Mouse (Mus musculus) lung, adult 2 months (tissue): Measurements from ENCODE around the gene Ica1.

Source experiments
- CTCF ChIP-seq: fragments of 200-500 bp; IDR thresholded peaks from 2 replicates; pipeline ENCODE4 v1.5.1; 2011; ENCODE audit warnings: mild to moderate bottlenecking, low read length, control low read depth; ENCODE audit not compliant: insufficient read depth
- POLR2A ChIP-seq: fragments of 200-500 bp; IDR thresholded peaks from 2 replicates; pipeline ENCODE4 v1.6.1; 2011; ENCODE audit warnings: low read depth, mild to moderate bottlenecking, control low read depth, low read length, borderline replicate concordance; ENCODE audit errors: extremely low read depth

DNA sequence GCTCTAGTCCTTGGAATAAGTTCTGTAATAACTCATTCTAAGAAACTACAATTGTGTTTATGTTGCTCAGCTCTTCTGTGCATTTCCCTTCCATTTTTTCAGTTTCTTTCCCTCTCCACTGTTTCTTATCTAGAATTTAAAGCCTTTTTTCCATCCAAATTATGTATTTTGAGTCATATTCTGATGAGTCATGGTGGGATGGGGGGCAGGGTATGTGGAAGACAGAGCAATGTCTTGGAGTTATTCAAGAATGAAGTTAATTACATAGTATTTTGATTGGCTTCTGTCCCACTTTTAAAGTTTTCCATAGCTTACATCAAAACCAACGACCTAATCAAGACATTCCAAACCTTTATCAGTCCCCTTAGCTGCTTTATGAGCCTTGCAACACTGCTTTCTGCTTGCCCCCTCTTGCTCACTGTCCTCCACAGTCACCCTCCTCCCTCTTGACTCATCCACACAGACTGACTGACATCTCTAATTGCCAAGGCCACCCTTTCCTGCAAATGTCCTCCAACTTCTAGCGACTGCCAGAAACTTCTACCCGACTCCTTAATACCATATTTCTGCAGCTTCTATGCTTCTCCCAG, 24.4 kb upstream of the Ica1 start:
- TF ChIP-seq CTCF, result no peak
- TF ChIP-seq POLR2A, result no peak
